Mouse (Mus musculus): ENCODE data around the gene Gm3460. TPM values are rescaled to one million over a fixed set of nuclear protein-coding genes. Genes with fewer than 3 reads are reported as not detected.
"Not testable (repeated sequence)": the region's sequence is repeated elsewhere in the genome, so short reads cannot be mapped to it uniquely, and the experiment has no call there.

Gene Gm3460
- not detected in 2 replicates for total RNA-seq (2014; rRNA removed)
- polyA plus RNA-seq (2015; fragmentation: Nextera tagmentation; extraction: Ambion mirVana), result 0.45 TPM in 1 of 2 replicates, not detected in the other

DNA sequence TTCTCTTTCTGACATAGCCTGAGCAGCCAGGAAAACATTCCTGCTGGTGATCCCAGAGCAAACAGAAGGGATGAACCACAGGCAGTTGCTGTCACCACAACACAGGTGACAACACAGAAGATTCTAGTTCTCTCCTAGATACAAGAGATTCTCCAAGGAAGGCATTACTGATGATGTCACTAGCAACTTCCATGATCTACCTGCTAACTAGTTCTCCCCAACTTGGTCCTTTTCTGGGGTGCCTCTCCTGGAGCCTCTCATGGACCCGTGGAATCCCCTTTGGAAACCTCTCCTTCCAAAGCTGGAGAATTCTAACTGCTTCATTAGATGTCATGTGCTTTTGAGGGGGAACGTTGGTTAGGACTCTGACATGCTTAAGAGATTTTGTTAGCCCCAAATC lies at the start of gene Gm3460:
TSS of gene Gm3460 (minus strand) at position 101 of the 400 bp plus-strand sequence.
- not testable (repeated sequence) for ATAC-seq
- WGBS, result 90% methylated on average over 1 of the region's 2 CpGs

DNA sequence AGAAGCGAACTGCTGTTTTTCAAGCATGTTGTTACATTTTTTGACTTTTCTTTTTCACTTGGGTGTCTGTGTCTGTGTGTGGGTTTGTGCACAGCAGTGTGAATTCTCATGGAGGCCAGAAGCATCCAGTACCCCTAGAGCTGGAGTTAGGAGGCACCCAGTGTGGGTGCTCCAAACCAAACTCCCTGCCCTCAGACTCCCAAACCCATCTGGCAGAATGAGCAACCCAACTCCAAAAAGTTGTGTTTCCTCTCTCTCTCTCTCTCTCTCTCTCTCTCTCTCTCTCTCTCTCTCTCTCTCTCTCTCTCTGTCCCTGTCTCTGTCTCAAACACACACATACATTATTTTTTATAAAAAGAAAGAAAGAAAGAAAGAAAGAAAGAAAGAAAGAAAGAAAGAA lies 15.8 kb downstream of the Gm3460 start:
- WGBS, result no CpG with 5 or more reads among the region's 1 CpGs
- H3K9me3 ChIP-seq (ENCODE audit: low read length); H3K4me1 ChIP-seq (ENCODE audit: insufficient read depth, low read length); ATAC-seq; DNase-seq (ENCODE audit: low spot score); H3K27me3 ChIP-seq (ENCODE audit: insufficient read depth, low read length); H3K9ac ChIP-seq (replicated peaks; ENCODE audit: low read length); H3K4me3 ChIP-seq (ENCODE audit: low read length); H3K27ac ChIP-seq; H3K36me3 ChIP-seq (ENCODE audit: insufficient read depth, low read length); H3K4me2 ChIP-seq (ENCODE audit: low read depth, low read length): not testable (repeated sequence)

More for the DNA sequence above, at the start of gene Gm3460:
- H3K4me2 ChIP-seq (ENCODE audit: low read depth, low read length); H3K4me1 ChIP-seq (ENCODE audit: insufficient read depth, low read length); H3K27ac ChIP-seq; H3K4me3 ChIP-seq (ENCODE audit: low read length); H3K36me3 ChIP-seq (ENCODE audit: insufficient read depth, low read length); DNase-seq (ENCODE audit: low spot score); H3K9me3 ChIP-seq (ENCODE audit: low read length); H3K9ac ChIP-seq (replicated peaks; ENCODE audit: low read length); H3K27me3 ChIP-seq (ENCODE audit: insufficient read depth, low read length): not testable (repeated sequence)

DNA sequence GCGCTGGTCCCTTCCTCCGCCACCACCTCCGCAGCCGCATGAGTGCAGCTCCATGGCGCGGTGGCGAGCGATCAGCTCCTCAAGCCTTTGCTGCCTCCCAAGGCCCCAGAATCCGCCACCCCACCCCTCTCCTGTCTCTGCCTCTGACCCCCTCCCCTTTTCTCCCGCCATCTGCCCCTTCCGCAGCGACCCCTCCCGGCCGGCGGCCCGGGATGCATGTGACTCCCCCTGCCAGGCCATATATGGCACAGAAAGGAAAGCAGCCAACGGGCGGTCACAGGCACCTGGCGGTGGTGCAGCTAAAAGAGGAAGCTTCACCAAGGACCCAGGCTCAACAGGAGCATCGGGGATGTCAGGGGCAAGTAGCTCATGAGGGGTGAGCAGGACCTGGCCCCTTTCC lies 17.2 kb downstream of the Gm3460 start:
- H3K27me3 ChIP-seq (ENCODE audit: insufficient read depth, low read length); H3K4me1 ChIP-seq (ENCODE audit: insufficient read depth, low read length); H3K9me3 ChIP-seq (ENCODE audit: low read length); ATAC-seq; H3K9ac ChIP-seq (replicated peaks; ENCODE audit: low read length); H3K36me3 ChIP-seq (ENCODE audit: insufficient read depth, low read length); H3K27ac ChIP-seq: not testable (repeated sequence)
- peak; percentile 62 for TF ChIP-seq CTCF (IDR thresholded peaks at IDR 0.05; ENCODE audit: low read depth)
- Histone ChIP-seq H3K4me3 (ENCODE audit: low read length) (peak overlapping the region; percentile 30), H3K4me2 (ENCODE audit: low read depth, low read length) (peak overlapping the region; percentile 51)
- 0% methylated on average over 11 of the region's 20 CpGs for WGBS
- peak; percentile 69 for DNase-seq (ENCODE audit: low spot score)

GRCm38 (mm10) chr14:6604551-6604950 lies 17.7 kb downstream of the Gm3460 start:
- H3K36me3 ChIP-seq (ENCODE audit: insufficient read depth, low read length); ATAC-seq; H3K9me3 ChIP-seq (ENCODE audit: low read length); H3K27me3 ChIP-seq (ENCODE audit: insufficient read depth, low read length); H3K4me1 ChIP-seq (ENCODE audit: insufficient read depth, low read length); H3K9ac ChIP-seq (replicated peaks; ENCODE audit: low read length); H3K27ac ChIP-seq: not testable (repeated sequence)
- 4% methylated on average over 18 of the region's 20 CpGs for WGBS
- Histone ChIP-seq H3K4me3 (ENCODE audit: low read length) (peak overlapping the region; percentile 30), H3K4me2 (ENCODE audit: low read depth, low read length) (peak overlapping the region; percentile 51)
- DNase-seq (ENCODE audit: low spot score), result peak; percentile 1

- not testable (repeated sequence) for H3K27me3 ChIP-seq (ENCODE audit: insufficient read depth, low read length); ATAC-seq; H3K9me3 ChIP-seq (ENCODE audit: low read length); DNase-seq (ENCODE audit: low spot score); H3K4me1 ChIP-seq (ENCODE audit: insufficient read depth, low read length); H3K27ac ChIP-seq; H3K9ac ChIP-seq (replicated peaks; ENCODE audit: low read length); H3K4me3 ChIP-seq (ENCODE audit: low read length); H3K36me3 ChIP-seq (ENCODE audit: insufficient read depth, low read length); H3K4me2 ChIP-seq (ENCODE audit: low read depth, low read length)
- 33% methylated on average over 1 of the region's 2 CpGs for WGBS
These were observed 31.7 kb downstream of the Gm3460 start, which contains the start of gene Gm3629 for GRCm38 (mm10) chr14:6590513-6590912. Gene Gm3629 (minus strand): TSS chr14:6590613.

Other genes with a start within 250 kb of the Gm3460 start
- not detected in 2 replicates for gene Gm16440, start 232.1 kb downstream of the Gm3460 start, total RNA-seq (2014; rRNA removed)
- 0.19 TPM in 1 of 2 replicates, not detected in the other for gene Gm16440, start 232.1 kb downstream of the Gm3460 start, polyA plus RNA-seq (2015; fragmentation: Nextera tagmentation; extraction: Ambion mirVana)
- gene Gm3591, start 209.9 kb downstream of the Gm3460 start, total RNA-seq (2014; rRNA removed), result 3.5 and 9.5 TPM in 2 replicates
- gene Gm3591, start 209.9 kb downstream of the Gm3460 start, polyA plus RNA-seq (2015; fragmentation: Nextera tagmentation; extraction: Ambion mirVana), result 4.5 and 5.2 TPM in 2 replicates
- not detected in 2 replicates for gene Gm3594, start 177.8 kb downstream of the Gm3460 start, total RNA-seq (2014; rRNA removed)
- not detected in 2 replicates for gene Gm3594, start 177.8 kb downstream of the Gm3460 start, polyA plus RNA-seq (2015; fragmentation: Nextera tagmentation; extraction: Ambion mirVana)
- not detected in 2 replicates for gene Gm8356, start 85.1 kb downstream of the Gm3460 start, total RNA-seq (2014; rRNA removed)
- not detected in 2 replicates for gene Gm8356, start 85.1 kb downstream of the Gm3460 start, polyA plus RNA-seq (2015; fragmentation: Nextera tagmentation; extraction: Ambion mirVana)
- gene Gm3629, start 31.8 kb downstream of the Gm3460 start, total RNA-seq (2014; rRNA removed), result 0.18 TPM in 1 of 2 replicates, not detected in the other
- 0.55 and 1.8 TPM in 2 replicates for gene Gm3629, start 31.8 kb downstream of the Gm3460 start, polyA plus RNA-seq (2015; fragmentation: Nextera tagmentation; extraction: Ambion mirVana)
- not detected in 2 replicates for gene Gm10251, start 61.8 kb upstream of the Gm3460 start, total RNA-seq (2014; rRNA removed)
- not detected in 2 replicates for gene Gm10251, start 61.8 kb upstream of the Gm3460 start, polyA plus RNA-seq (2015; fragmentation: Nextera tagmentation; extraction: Ambion mirVana)
- gene Gm8050, start 97.8 kb upstream of the Gm3460 start, total RNA-seq (2014; rRNA removed), result not detected in 2 replicates
- gene Gm8050, start 97.8 kb upstream of the Gm3460 start, polyA plus RNA-seq (2015; fragmentation: Nextera tagmentation; extraction: Ambion mirVana), result not detected in 2 replicates
- gene Gm3636, start 119.9 kb upstream of the Gm3460 start, total RNA-seq (2014; rRNA removed), result 6.0 and 9.5 TPM in 2 replicates
- 12.5 and 13.4 TPM in 2 replicates for gene Gm3636, start 119.9 kb upstream of the Gm3460 start, polyA plus RNA-seq (2015; fragmentation: Nextera tagmentation; extraction: Ambion mirVana)
- not detected in 2 replicates for gene Gm8362, start 152.0 kb upstream of the Gm3460 start, total RNA-seq (2014; rRNA removed)
- not detected in 2 replicates for gene Gm8362, start 152.0 kb upstream of the Gm3460 start, polyA plus RNA-seq (2015; fragmentation: Nextera tagmentation; extraction: Ambion mirVana)
- gene Gm3642, start 217.9 kb upstream of the Gm3460 start, total RNA-seq (2014; rRNA removed), result not detected in 2 replicates
- not detected in 2 replicates for gene Gm3642, start 217.9 kb upstream of the Gm3460 start, polyA plus RNA-seq (2015; fragmentation: Nextera tagmentation; extraction: Ambion mirVana)